Mouse (Mus musculus): ENCODE data around the gene Ascc1.

- peak; percentile 64 for TF ChIP-seq EP300 (IDR thresholded peaks at IDR 0.05; ENCODE audit: low read depth)
- no peak for TF ChIP-seq CTCF (IDR thresholded peaks at IDR 0.05; ENCODE audit: low read depth)
These were observed 75.3 kb downstream of the Ascc1 start for GRCm38 (mm10) chr10:60077736-60078560.

Data from liver, embryonic 14.5 days (tissue).